Mouse (Mus musculus) lung, postnatal 25 days (tissue): ENCODE results near the gene Ptk7.

Source experiments
- DNase-seq: peaks from one replicate; pipeline ENCODE4 v3.0.0; 2022; ENCODE audit warnings: low spot score

The Ptk7 gene

GRCm38 (mm10) chr17:46520385-46520979, 108.8 kb downstream of the Ptk7 start:
- no peak for DNase-seq

DNA sequence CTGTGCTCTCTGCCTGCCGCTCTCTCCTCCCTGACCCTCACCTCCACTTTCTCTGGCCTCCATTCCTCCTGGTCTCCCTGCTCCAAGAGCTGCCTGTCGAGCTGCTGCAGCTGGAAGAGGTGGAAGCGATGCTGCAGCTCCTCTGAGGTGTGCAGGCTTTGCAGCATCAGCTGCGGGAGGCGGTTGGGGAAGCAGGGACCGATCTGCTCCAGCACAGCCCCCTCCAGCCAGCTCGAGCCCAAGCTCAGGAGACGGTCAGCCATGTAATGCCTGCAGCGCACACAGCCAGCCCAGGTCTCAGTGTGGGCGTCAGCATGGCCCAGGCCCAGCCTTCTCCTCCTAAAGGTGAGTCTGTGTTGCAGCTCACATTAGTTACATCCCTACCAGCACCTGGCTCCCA, 109.3 kb downstream of the Ptk7 start:
- no peak for DNase-seq
